In genomic region chr6:118314941-118315687, GRCm38 (mm10) we compare ENCODE assay signal across 17 mouse cellular contexts.
DNase-seq lines count a peak whose midpoint lies in the region; ATAC-seq and TF ChIP-seq lines count a peak whose summit lies in the region.
"Had no signal": no experiment of that assay in that cellular context is flagged by ENCODE, and none has a peak within 500 bp of the region (broad histone marks: within the 10 kb centered on the region; RNA-seq: fewer than 3 reads in every experiment).

No protein-coding gene starts in this region.

- no peak for ATAC-seq in midbrain, embryonic 15.5 days (replicated peaks)
- peak; percentile 58; the same call in 1 of the 2 replicates for ATAC-seq in stomach, embryonic 15.5 days (ENCODE audit: insufficient read depth, low FRiP score, low read depth)
- ATAC-seq: liver, postnatal 0 days had no signal

- H3K4me3 ChIP-seq in midbrain, embryonic 10.5 days = no peak overlapping the region
- no peak overlapping the region for H3K4me3 ChIP-seq in midbrain, embryonic 15.5 days
- no peak overlapping the region for H3K4me3 ChIP-seq in stomach, embryonic 15.5 days (replicated peaks)
- no peak overlapping the region for H3K4me3 ChIP-seq in thymus, adult 2 months (ENCODE audit: control insufficient read depth, insufficient read depth, low read length)
- H3K4me3 ChIP-seq: embryonic facial prominence, embryonic 12.5 days; forebrain, embryonic 12.5 days had no signal

- peak overlapping the region; percentile 49; the same call in 1 of the 2 replicates for H3K27ac ChIP-seq in midbrain, embryonic 10.5 days (replicated peaks)
- H3K27ac ChIP-seq in midbrain, embryonic 15.5 days = no peak overlapping the region
- no peak overlapping the region for H3K27ac ChIP-seq in stomach, embryonic 15.5 days
- H3K27ac ChIP-seq in thymus, adult 2 months (ENCODE audit: control insufficient read depth, insufficient read depth, low read length) = no peak overlapping the region
- H3K27ac ChIP-seq: embryonic facial prominence, embryonic 12.5 days; forebrain, embryonic 12.5 days had no signal

- H3K4me1 ChIP-seq in midbrain, embryonic 10.5 days = peaks cover 11% of the 10 kb centered on the region
- H3K4me1 ChIP-seq in midbrain, embryonic 15.5 days = no peaks in the 10 kb centered on the region
- H3K4me1 ChIP-seq in stomach, embryonic 15.5 days = no peaks in the 10 kb centered on the region
- no peaks in the 10 kb centered on the region for H3K4me1 ChIP-seq in thymus, adult 2 months (replicated peaks; ENCODE audit: control insufficient read depth, insufficient read depth, low read length)

- H3K4me2 ChIP-seq in midbrain, embryonic 15.5 days = no peak overlapping the region
- H3K4me2 ChIP-seq in stomach, embryonic 15.5 days = no peak overlapping the region
- H3K4me2 ChIP-seq: embryonic facial prominence, embryonic 12.5 days; forebrain, embryonic 12.5 days had no signal

- no peak for TF ChIP-seq CTCF in thymus, adult 2 months (IDR thresholded peaks at IDR 0.05; ENCODE audit: borderline replicate concordance, control insufficient read depth, extremely low read depth, insufficient read depth, low read length, poor library complexity)

- H3K9me3 ChIP-seq in midbrain, embryonic 10.5 days (replicated peaks) = no peaks in the 10 kb centered on the region
- no peaks in the 10 kb centered on the region for H3K9me3 ChIP-seq in midbrain, embryonic 15.5 days
- H3K9me3 ChIP-seq in stomach, embryonic 15.5 days = no peaks in the 10 kb centered on the region
- H3K9me3 ChIP-seq: embryonic facial prominence, embryonic 12.5 days; forebrain, embryonic 12.5 days had no signal

- TF ChIP-seq POLR2A in thymus, adult 2 months (IDR thresholded peaks at IDR 0.05; ENCODE audit: control insufficient read depth, extremely low read depth, insufficient read depth, low read length, poor library complexity) = no peak

- H3K9ac ChIP-seq in midbrain, embryonic 15.5 days = no peak overlapping the region
- H3K9ac ChIP-seq in stomach, embryonic 15.5 days = no peak overlapping the region
- H3K9ac ChIP-seq: embryonic facial prominence, embryonic 12.5 days; forebrain, embryonic 12.5 days; liver, postnatal 0 days had no signal

- peaks cover 5% of the 10 kb centered on the region; the same call in 1 of the 2 replicates for H3K27me3 ChIP-seq in midbrain, embryonic 10.5 days (ENCODE audit: low read depth, poor library complexity, severe bottlenecking)
- H3K27me3 ChIP-seq in midbrain, embryonic 15.5 days (replicated peaks) = no peaks in the 10 kb centered on the region
- no peaks in the 10 kb centered on the region for H3K27me3 ChIP-seq in stomach, embryonic 15.5 days (replicated peaks)
- no peaks in the 10 kb centered on the region for H3K27me3 ChIP-seq in thymus, adult 2 months (ENCODE audit: control insufficient read depth, insufficient read depth, low read length)
- H3K27me3 ChIP-seq: embryonic facial prominence, embryonic 12.5 days; forebrain, embryonic 12.5 days had no signal

- H3K36me3 ChIP-seq in midbrain, embryonic 10.5 days = no peaks in the 10 kb centered on the region
- H3K36me3 ChIP-seq in midbrain, embryonic 15.5 days (replicated peaks) = no peaks in the 10 kb centered on the region
- no peaks in the 10 kb centered on the region for H3K36me3 ChIP-seq in stomach, embryonic 15.5 days
- H3K36me3 ChIP-seq in thymus, adult 2 months (ENCODE audit: control insufficient read depth, insufficient read depth, low read length) = no peaks in the 10 kb centered on the region
- H3K36me3 ChIP-seq: embryonic facial prominence, embryonic 12.5 days; forebrain, embryonic 12.5 days had no signal

- 42% methylated on average over 13 of the region's 13 CpGs for WGBS in midbrain, embryonic 10.5 days
- 40% methylated on average over 13 of the region's 13 CpGs for WGBS in midbrain, embryonic 15.5 days
- 31% methylated on average over 13 of the region's 13 CpGs for WGBS in stomach, embryonic 15.5 days
- 42% methylated on average over 13 of the region's 13 CpGs for WGBS in thymus, adult 2 months

- no peak for DNase-seq in midbrain, embryonic 10.5 days (ENCODE audit: low spot score)
- peak; percentile 43 for DNase-seq in embryo, embryonic 10 days (ENCODE audit: low spot score)
- DNase-seq in induced T-regulatory cell, adult 2 months (ENCODE audit: low read depth) = peak; percentile 4
- no peak for DNase-seq in T-cell, adult 2 months (ENCODE audit: low spot score)
- no peak for DNase-seq in gastrocnemius, adult 18-20 months (ENCODE audit: low spot score)
- no peak for DNase-seq in thymus, adult 2 months
- DNase-seq: cerebellum, adult 8-10 months; heart, postnatal 36 days; kidney, adult 2 months; kidney, postnatal 4 days; liver, postnatal 0 days; right cerebral cortex, adult 18-20 months; thymus, postnatal 14 days had no signal

Comparison
In these comparisons a context has a peak if more than half of its experiments do, and no peak if none do; other contexts are left out.
1. DNase-seq: peak in embryo, embryonic 10 days (single experiment) and induced T-regulatory cell, adult 2 months (single experiment); none in midbrain, embryonic 10.5 days (single experiment), T-cell, adult 2 months (single experiment), gastrocnemius, adult 18-20 months (single experiment) and thymus, adult 2 months (single experiment).